Mouse (Mus musculus) layer of hippocampus, adult 18-20 months (tissue): ENCODE measurements around the gene Mbnl2. TPM values are rescaled to one million over a fixed set of nuclear protein-coding genes. Genes with fewer than 3 reads are reported as not detected.

Source experiments
- DNase-seq, 2 experiments: peaks; one replicate each; pipeline ENCODE4 v3.0.0; 2022; ENCODE audit warnings: low spot score in 2 of 2
- long read RNA-seq: library from polyadenylated mRNA; stranded (forward); transcript quantifications from one replicate; pipeline ENCODE4 v2.0.0, GENCODE M21; 2021
- total RNA-seq, 2 experiments: library from RNA; stranded (reverse); gene quantifications; 2 replicates each; pipeline ENCODE4 v1.2.3; 2021

Gene Mbnl2
- total RNA-seq, result 100 to 1,000 TPM; 246 to 260 TPM
- long read RNA-seq, full-length matches to known transcripts, result 105 of 327 reads
- long read RNA-seq, partial matches to known transcripts, result 20 of 327 reads
- long read RNA-seq, other reads (novel, unspliced or antisense), result 202 of 327 reads

DNA sequence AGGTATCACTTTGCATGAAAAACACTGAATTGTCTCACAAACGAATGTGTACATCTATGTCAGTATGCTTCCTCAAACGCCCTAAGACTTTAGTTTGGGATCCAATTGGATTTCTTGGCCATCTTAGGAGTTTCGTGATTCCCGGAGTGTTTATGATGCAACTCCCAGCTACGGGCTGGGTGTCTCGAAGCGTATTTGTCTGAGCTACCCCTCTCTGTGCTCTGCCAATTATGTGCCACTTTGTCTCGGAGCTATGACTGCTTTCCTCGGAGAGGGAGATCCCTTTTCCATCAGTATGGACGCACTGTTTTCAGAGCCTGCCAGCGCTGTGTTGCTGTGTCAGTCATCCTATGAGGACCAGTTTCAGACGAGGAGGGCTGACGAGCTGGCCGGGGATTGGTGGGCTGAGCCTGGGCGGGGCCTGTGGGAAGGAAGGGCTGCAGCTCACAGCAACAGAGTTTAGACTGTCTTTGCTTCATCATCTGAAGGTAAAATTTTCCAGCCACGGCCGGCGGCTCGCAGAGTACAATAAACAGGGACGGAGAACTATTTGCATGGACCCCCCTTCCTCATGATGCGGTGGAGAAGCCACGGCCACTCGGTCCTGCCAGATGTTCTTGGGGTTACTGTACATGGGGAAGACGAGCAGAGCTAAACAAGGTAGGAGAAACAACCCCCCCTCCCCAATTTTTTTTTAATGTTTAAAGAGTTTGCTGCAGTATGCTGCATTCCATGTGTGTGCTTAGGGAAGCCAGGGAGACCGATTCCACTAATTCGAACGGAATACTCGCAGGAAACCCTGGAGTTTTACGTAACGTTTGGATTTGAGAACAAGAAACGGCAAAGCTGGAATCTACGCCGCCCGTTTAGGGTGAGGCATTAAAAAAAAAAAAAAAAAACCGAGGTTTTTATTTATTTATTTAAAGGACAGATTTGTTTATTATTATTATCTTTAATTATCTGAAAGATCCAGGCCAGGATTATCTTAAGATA lies at the start of gene Mbnl2:
Mbnl2 (plus strand) TSS at position 424 of the 993 bp plus-strand sequence.
- peak; percentile 97 to 98 for DNase-seq

GRCm38 (mm10) chr14:120232076-120232496 lies 43.4 kb upstream of the Mbnl2 start:
- DNase-seq, result no peak

DNA sequence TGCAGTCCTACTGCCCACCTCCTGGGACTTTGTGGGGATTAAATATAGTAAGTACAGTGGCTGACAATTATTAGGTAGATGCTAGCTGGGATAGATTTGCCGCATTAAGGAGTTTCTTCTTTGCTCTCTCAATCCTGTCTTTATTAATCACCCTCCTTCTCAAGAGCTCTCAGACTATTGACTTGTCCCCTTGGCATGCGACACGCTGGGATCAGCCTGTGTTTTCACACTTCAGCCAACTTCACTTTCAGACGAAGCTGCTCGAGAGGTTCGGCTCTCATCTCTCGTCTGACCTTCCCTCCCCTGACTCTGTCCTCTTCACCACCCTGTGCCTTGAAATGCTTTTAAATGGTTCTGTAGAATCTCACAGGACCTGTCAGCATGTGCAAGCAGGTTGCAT lies 39.9 kb upstream of the Mbnl2 start:
- no peak for DNase-seq

DNA sequence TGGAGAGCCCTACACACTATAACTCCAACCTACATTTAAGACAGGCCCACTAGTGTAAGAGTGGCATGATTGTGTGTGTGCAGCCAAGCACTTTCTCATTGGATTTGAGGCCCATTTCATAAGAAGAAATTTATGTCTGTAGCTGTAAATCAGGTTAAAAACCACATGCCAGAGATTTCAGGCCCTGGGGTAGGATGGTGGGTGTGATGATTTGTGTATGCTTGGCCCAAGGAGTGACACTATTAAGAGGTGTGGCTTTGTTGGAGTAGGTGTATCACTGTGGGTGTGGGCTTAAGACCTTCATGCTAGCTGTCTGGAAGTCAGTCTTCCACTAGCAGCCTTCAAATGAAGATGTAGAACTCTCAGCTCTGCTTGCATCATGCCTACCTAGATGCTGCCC lies 37.0 kb upstream of the Mbnl2 start:
- no peak for DNase-seq

DNA sequence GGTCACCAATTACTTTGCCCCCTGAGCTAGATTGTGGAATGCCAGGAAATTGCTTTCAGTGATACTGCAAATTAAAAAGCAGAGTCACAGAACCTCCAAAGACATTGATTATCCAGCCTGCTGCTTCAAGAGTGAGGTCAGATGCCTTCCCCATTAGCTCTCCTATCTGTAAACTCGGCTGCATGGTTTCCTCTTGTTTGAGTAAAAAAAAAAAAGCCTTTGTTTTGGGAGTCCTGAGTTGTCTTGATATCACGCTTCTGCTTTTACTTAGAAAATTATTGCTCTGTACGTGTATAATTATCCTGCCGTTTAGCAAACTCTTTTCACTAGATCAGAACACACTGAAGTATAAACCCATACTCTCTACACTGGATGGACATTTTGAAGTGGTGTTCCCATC lies 35.3 kb upstream of the Mbnl2 start:
- DNase-seq, result no peak

DNA sequence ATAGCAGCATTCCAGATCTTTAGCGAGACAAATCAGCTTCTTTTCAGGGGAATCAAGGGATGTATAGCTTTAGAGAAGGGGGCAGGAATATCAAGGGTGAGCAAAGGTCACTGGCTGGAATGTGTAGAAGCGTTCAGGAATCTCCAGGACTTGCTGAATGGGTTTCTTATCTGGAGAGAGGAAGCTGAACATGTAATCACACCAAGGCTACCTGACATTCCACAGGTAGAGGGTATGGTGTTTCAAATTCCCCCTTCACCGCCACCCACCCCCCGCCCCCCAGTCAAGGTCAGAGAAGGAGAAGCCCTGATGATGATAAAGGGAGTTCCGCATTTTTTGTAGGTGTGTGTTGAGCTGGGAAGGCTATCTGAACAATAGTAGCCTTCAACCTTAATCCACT lies 32.8 kb upstream of the Mbnl2 start:
- no peak for DNase-seq

DNA sequence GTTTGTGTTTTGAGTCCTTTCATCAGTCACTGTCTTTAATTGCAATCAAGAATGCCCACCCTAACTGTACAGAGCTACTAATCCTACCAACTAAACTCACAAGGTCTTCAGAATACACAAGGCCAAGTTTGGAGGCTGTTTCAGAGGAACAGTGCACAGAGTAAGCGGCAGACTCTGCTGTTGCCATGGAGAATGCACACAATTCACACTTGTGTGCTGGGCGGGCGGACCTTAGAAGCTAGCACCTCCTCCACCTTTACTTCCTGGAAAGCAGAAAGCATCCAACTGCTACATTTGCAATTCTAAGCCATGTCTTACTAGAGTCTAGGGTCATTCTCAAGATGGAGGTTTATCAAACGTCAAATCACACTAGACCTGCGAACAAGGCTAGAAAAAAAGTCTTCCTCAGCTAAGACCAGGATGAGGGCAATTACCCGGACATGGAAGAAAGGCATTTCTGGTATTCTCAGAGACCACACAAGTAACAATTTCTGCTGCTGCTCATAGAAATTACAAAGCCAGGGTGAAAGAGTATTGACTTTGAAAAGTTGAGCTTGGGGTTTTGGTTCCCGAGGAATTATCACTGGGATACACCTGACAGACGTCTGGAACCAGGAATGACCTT lies 30.3 kb upstream of the Mbnl2 start:
- DNase-seq, result no peak

DNA sequence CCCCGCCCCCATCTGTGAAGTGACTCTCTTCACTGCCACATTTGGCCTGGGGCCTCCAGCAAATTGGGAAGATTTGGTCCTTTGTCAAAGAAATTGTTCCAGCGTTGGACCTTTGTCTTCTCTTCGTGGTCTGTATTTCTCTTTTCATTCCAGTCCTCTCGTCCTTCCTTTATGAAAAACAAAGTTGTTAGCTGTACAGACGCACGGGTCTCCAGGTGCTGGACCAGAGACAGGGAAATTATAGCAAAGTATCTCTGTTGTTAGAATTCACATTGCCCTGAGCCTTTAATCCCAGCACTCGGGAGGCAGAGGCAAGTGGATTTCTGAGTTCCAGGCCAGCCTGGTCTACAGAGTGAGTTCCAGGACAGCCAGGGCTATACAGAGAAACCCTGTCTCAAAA lies 22.1 kb upstream of the Mbnl2 start:
- no peak for DNase-seq

GRCm38 (mm10) chr14:120256146-120256545 lies 19.3 kb upstream of the Mbnl2 start:
- no peak for DNase-seq

GRCm38 (mm10) chr14:120256623-120257384 lies 18.7 kb upstream of the Mbnl2 start:
- DNase-seq, result no peak

- DNase-seq, result no peak
Measured at GRCm38 (mm10) chr14:120257483-120257882, 18.0 kb upstream of the Mbnl2 start.

- no peak for DNase-seq
Measured at GRCm38 (mm10) chr14:120259426-120259825, 16.0 kb upstream of the Mbnl2 start.

- no peak for DNase-seq
Measured at GRCm38 (mm10) chr14:120261606-120262005, 13.9 kb upstream of the Mbnl2 start.

DNA sequence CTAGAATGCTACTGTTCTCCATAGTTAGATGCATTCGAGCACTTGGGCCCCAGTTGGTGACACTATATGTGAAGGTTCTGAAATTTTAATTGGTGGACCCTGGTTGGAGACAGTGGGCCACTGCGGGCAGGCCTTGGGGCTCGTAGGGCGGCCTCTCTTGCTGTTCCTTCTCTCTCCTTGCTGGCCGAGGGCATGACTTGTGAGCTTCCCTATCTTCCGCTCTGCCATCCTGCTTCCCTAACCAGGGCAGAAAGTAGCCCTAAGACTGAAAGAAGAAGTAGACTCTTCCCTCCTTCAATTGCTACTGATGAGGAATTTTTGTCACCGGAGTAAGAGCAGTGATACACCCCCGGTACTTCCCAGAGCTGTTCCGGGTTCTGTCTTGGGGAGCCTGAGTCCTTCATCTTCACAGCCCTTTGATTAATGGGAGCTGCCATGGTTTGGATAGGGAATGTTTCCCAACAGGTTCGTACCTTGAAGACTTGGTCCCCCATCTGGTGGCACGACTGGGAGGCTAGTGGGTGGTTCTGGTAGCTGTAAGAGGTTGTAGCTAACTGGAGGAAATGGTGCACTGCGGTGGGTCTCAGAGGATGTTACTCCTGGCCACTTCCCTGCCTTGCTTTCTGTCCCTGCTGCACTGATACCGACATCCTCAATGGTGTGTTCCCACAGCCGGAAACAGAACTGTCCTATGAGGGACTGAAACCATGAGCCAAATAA lies 12.6 kb upstream of the Mbnl2 start:
- DNase-seq, result no peak

DNA sequence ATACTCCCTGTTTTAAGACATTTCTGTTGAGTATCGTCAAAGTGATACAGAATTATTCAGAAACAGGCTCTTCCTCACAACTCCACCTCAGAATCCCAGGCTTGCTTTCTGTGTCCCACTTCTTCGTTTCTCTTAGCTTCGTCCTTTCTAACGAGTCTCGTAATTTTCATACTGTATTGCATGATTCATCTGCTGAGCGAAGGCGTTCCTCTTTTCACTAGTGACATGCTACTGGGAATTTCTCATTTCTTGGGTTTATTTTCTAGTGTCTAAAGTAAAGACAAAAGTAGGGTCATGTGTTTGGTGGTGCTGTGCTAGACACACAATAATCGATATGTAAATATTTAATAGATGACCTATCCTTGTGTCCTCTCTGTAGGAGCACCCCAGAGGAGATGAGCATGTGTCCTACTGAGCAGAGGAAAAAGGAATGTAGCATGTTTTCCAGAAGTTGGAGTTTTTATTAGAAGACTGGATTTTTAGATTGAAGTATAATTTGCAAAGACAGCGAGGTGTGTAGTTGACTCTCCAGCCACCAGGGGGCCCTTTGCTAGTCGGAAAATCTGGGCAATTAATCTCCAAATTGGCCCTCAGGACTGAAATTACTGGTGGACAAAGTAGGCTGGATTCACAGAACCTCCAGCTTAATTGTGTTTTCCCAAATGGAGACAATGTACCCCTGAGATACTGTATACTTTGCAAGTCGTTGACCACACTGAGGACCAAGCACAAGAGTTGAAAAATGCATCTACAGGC lies 11.9 kb upstream of the Mbnl2 start:
- peak in 1 of 2 experiments; percentile 53 for DNase-seq

GRCm38 (mm10) chr14:120265886-120266285 lies 9.6 kb upstream of the Mbnl2 start:
- no peak for DNase-seq

DNA sequence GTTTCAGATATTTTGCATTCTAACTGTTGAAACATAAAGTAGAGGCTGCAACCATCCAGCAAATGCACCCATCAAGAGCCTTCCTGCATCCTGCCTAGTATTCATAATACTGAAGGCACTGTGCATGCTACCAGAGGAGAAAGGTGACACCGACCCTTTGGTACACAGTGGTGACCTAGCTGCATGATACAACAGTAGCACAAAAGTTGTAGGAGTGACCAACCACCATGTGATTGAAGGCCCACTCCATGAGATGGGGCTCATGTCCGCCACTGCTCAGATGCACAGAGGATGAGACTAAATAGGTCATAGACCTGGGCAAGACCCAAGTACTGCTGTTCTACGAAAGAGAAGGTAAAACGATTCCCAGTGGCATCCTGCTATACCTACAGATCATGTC lies 8.3 kb upstream of the Mbnl2 start:
- DNase-seq, result no peak

- no peak for DNase-seq
Measured at GRCm38 (mm10) chr14:120270031-120270430, 5.4 kb upstream of the Mbnl2 start.

DNA sequence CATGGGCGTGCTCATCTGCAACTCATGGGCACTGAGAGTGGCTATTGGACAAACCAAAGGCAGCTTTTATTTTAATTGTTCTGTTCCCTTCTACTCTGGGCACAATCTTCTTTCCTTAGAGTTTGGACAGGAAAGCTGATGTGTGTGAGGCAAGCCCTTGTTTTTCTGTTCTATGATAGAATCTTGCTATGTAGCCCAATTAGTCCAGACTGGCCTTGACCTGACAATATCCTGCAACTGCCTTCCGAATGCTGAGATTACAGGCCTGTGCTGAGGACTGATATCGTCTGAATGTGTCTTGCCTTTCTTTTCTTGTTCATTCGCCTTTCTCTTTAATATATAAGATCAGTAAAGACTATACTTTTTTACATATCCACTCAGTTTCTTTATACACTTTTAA lies 4.8 kb upstream of the Mbnl2 start:
- no peak for DNase-seq

DNA sequence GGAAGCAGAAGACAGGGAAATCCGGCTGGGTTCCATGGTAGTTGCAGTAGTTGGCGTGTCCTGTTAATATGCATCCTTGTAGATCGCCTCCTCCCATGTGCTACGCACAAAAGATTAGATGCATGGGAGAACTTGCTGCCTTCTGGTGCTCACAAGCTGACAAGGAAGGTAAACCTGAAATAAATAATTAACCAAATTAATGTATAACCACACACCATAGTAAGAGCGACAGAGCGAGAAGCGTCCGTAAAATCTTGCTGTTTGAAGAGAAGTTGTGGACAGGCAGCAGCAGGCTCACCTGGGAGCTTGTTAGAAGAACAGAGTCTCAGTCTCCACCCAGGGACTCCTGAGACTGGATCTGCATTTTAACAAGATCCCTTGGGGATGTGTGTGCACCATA lies 4.4 kb upstream of the Mbnl2 start:
- DNase-seq, result no peak
